Mouse (Mus musculus): Measurements from ENCODE around the gene Idh1. TPM values are rescaled to one million over a fixed set of nuclear protein-coding genes. Genes with fewer than 3 reads are reported as not detected.
"Not testable (repeated sequence)": the region's sequence is repeated elsewhere in the genome, so short reads cannot be mapped to it uniquely, and the experiment has no call there.

Gene Idh1
- 122 and 130 TPM in 2 replicates for polyA plus RNA-seq (2011; ENCODE audit: insufficient read depth, insufficient read length, low read depth, missing spikeins)

GRCm38 (mm10) chr1:65186287-65187073 lies at the start of gene Idh1, which contains the start of gene Pikfyve:
Gene Idh1, minus strand, starts transcription at chr1:65186500.
Gene Pikfyve, plus strand, starts transcription at chr1:65186683.
- H3K4me3 ChIP-seq (ENCODE audit: low read depth, low read length) = peak within 1 kb of the TSS; percentile 90
- H3K9me3 ChIP-seq (replicated peaks; ENCODE audit: control insufficient read depth, insufficient read depth, low read length, poor library complexity, severe bottlenecking) = no peaks in the 10 kb centered on the region
- H3K36me3 ChIP-seq (ENCODE audit: control insufficient read depth, insufficient read depth, low read length, poor library complexity, severe bottlenecking) = peaks cover 4% of the 10 kb centered on the region
- peak; percentile 11 for TF ChIP-seq POLR2A (IDR thresholded peaks at IDR 0.05; ENCODE audit: insufficient read depth, low read length)
- TF ChIP-seq EP300 (IDR thresholded peaks at IDR 0.05; ENCODE audit: insufficient read depth, low read depth, low read length) = peak; percentile 45; the same call in 1 of the 2 replicates
- TF ChIP-seq CTCF (IDR thresholded peaks at IDR 0.05; ENCODE audit: low read depth, low read length) = no peak
- H3K27me3 ChIP-seq (ENCODE audit: control insufficient read depth, insufficient read depth, low read length, poor library complexity, severe bottlenecking) = no peaks in the 10 kb centered on the region
- peak within 1 kb of the TSS; percentile 38 for H3K27ac ChIP-seq (ENCODE audit: insufficient read depth, low read length)
- H3K4me1 ChIP-seq (ENCODE audit: control insufficient read depth, insufficient read depth, low read length) = no peaks in the 10 kb centered on the region
- peak within 1 kb of the TSS; percentile 76 for H3K9ac ChIP-seq (ENCODE audit: low read depth, poor library complexity, severe bottlenecking)

DNA sequence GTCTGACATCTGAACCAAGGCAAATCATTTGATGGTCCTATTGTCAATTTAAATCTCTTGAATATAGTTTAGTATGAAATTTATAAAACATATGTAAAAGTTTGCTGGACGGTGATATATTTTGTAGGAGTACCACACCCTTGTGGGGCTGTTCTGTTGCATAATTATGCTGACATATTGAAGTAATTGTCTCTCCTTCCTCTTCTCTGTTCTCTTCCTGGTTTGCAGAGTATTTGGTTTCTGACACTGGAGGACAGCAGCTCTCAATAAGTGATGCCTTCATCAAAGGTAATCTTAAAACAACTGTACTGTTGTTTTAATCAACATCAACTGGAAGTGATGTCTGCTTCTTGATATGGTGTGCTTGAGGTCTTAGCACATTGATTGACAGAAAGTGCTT lies 44.3 kb upstream of the Idh1 start:
- Histone ChIP-seq H3K9ac (ENCODE audit: low read depth, poor library complexity, severe bottlenecking) (no peak overlapping the region), H3K36me3 (ENCODE audit: control insufficient read depth, insufficient read depth, low read length, poor library complexity, severe bottlenecking) (peaks cover 3% of the 10 kb centered on the region), H3K4me1 (ENCODE audit: control insufficient read depth, insufficient read depth, low read length) (no peaks in the 10 kb centered on the region), H3K27ac (ENCODE audit: insufficient read depth, low read length) (no peak overlapping the region), H3K9me3 (replicated peaks; ENCODE audit: control insufficient read depth, insufficient read depth, low read length, poor library complexity, severe bottlenecking) (no peaks in the 10 kb centered on the region), H3K4me3 (ENCODE audit: low read depth, low read length) (no peak overlapping the region), H3K27me3 (ENCODE audit: control insufficient read depth, insufficient read depth, low read length, poor library complexity, severe bottlenecking) (no peaks in the 10 kb centered on the region)
- no peak for TF ChIP-seq EP300 (IDR thresholded peaks at IDR 0.05; ENCODE audit: insufficient read depth, low read depth, low read length)
- no peak for TF ChIP-seq CTCF (IDR thresholded peaks at IDR 0.05; ENCODE audit: low read depth, low read length)
- no peak for TF ChIP-seq POLR2A (IDR thresholded peaks at IDR 0.05; ENCODE audit: insufficient read depth, low read length)

DNA sequence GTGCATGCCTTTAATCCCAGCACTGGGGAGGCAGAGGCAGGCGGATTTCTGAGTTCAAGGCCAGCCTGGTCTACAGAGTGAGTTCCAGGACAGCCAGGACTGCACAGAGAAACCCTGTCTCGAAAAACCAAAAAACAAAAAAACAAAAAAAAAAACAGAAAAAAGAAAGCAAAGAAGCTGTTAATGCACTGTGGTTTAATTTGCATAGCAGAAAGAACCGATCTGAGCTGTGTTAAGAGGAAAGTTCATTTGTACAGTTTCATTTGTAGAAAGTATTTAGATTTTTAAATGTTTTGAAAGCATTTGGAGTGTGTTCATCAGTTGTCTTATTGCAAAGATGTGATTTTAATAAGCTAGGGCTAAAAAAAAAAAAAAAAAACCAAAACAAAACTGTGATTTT lies 43.5 kb upstream of the Idh1 start:
- not testable (repeated sequence) for H3K9me3 ChIP-seq (replicated peaks; ENCODE audit: control insufficient read depth, insufficient read depth, low read length, poor library complexity, severe bottlenecking); H3K4me1 ChIP-seq (ENCODE audit: control insufficient read depth, insufficient read depth, low read length); H3K27ac ChIP-seq (ENCODE audit: insufficient read depth, low read length); H3K9ac ChIP-seq (ENCODE audit: low read depth, poor library complexity, severe bottlenecking); H3K27me3 ChIP-seq (ENCODE audit: control insufficient read depth, insufficient read depth, low read length, poor library complexity, severe bottlenecking); H3K36me3 ChIP-seq (ENCODE audit: control insufficient read depth, insufficient read depth, low read length, poor library complexity, severe bottlenecking); H3K4me3 ChIP-seq (ENCODE audit: low read depth, low read length)

DNA sequence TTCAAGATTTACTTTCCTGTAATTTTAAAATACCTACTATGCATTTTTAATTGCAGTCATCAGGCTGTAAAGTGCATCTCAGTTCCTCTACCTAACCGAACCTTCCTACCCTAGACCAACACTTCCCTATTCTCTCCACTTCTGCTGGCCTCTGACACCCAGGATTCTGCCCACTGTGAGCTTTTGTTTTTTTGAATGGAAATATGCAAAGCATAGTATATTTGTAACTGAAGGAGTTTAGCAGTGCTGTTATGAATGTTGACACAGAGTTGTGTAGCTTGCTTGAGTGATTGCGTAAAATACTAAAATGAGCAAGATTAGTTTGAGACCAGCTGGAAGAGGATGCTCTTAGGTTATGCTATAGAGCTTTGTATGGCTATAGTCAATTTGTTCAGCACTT lies 41.4 kb upstream of the Idh1 start:
- Histone ChIP-seq H3K4me3 (ENCODE audit: low read depth, low read length) (no peak overlapping the region), H3K27me3 (ENCODE audit: control insufficient read depth, insufficient read depth, low read length, poor library complexity, severe bottlenecking) (no peaks in the 10 kb centered on the region), H3K27ac (ENCODE audit: insufficient read depth, low read length) (no peak overlapping the region), H3K9me3 (replicated peaks; ENCODE audit: control insufficient read depth, insufficient read depth, low read length, poor library complexity, severe bottlenecking) (no peaks in the 10 kb centered on the region), H3K36me3 (ENCODE audit: control insufficient read depth, insufficient read depth, low read length, poor library complexity, severe bottlenecking) (peaks cover 8% of the 10 kb centered on the region; the same call in 1 of the 2 replicates), H3K9ac (ENCODE audit: low read depth, poor library complexity, severe bottlenecking) (no peak overlapping the region), H3K4me1 (ENCODE audit: control insufficient read depth, insufficient read depth, low read length) (no peaks in the 10 kb centered on the region)
- TF ChIP-seq POLR2A (IDR thresholded peaks at IDR 0.05; ENCODE audit: insufficient read depth, low read length) (no peak), CTCF (IDR thresholded peaks at IDR 0.05; ENCODE audit: low read depth, low read length) (no peak), EP300 (IDR thresholded peaks at IDR 0.05; ENCODE audit: insufficient read depth, low read depth, low read length) (no peak)

DNA sequence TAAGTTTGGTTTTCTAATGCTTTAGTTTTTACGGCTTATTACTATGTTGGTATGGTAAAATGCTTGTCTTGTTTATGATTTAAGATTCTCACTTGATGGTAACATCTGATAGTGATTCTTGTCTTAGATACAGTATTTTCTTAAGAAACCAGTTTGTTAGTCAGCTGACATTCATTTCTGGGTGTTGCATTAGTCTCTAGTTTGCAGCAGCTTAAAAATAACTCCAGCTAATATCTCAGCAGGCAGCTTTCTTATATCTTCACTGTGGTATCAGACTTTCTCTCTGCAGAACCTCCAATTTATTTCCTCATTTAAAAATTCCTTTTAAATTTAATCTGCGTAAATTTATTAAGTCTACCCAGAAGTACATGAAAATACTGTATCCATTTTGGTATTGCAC lies 37.4 kb upstream of the Idh1 start:
- Histone ChIP-seq H3K4me1 (ENCODE audit: control insufficient read depth, insufficient read depth, low read length) (no peaks in the 10 kb centered on the region), H3K9me3 (replicated peaks; ENCODE audit: control insufficient read depth, insufficient read depth, low read length, poor library complexity, severe bottlenecking) (no peaks in the 10 kb centered on the region), H3K9ac (ENCODE audit: low read depth, poor library complexity, severe bottlenecking) (no peak overlapping the region), H3K36me3 (ENCODE audit: control insufficient read depth, insufficient read depth, low read length, poor library complexity, severe bottlenecking) (peaks cover 25% of the 10 kb centered on the region), H3K27ac (ENCODE audit: insufficient read depth, low read length) (no peak overlapping the region), H3K4me3 (ENCODE audit: low read depth, low read length) (no peak overlapping the region), H3K27me3 (ENCODE audit: control insufficient read depth, insufficient read depth, low read length, poor library complexity, severe bottlenecking) (no peaks in the 10 kb centered on the region)
- no peak for TF ChIP-seq EP300 (IDR thresholded peaks at IDR 0.05; ENCODE audit: insufficient read depth, low read depth, low read length)
- no peak for TF ChIP-seq CTCF (IDR thresholded peaks at IDR 0.05; ENCODE audit: low read depth, low read length)
- no peak for TF ChIP-seq POLR2A (IDR thresholded peaks at IDR 0.05; ENCODE audit: insufficient read depth, low read length)

- Histone ChIP-seq H3K9me3 (replicated peaks; ENCODE audit: control insufficient read depth, insufficient read depth, low read length, poor library complexity, severe bottlenecking) (no peaks in the 10 kb centered on the region), H3K36me3 (ENCODE audit: control insufficient read depth, insufficient read depth, low read length, poor library complexity, severe bottlenecking) (peaks cover 19% of the 10 kb centered on the region), H3K4me3 (ENCODE audit: low read depth, low read length) (no peak overlapping the region)
Measured at GRCm38 (mm10) chr1:65217972-65218371, 31.7 kb upstream of the Idh1 start.

More at GRCm38 (mm10) chr1:65217972-65218371, 31.7 kb upstream of the Idh1 start:
- Histone ChIP-seq H3K9ac (ENCODE audit: low read depth, poor library complexity, severe bottlenecking) (no peak overlapping the region), H3K4me1 (ENCODE audit: control insufficient read depth, insufficient read depth, low read length) (no peaks in the 10 kb centered on the region), H3K27ac (ENCODE audit: insufficient read depth, low read length) (no peak overlapping the region), H3K27me3 (ENCODE audit: control insufficient read depth, insufficient read depth, low read length, poor library complexity, severe bottlenecking) (no peaks in the 10 kb centered on the region)
- TF ChIP-seq CTCF (IDR thresholded peaks at IDR 0.05; ENCODE audit: low read depth, low read length) (no peak), POLR2A (IDR thresholded peaks at IDR 0.05; ENCODE audit: insufficient read depth, low read length) (no peak), EP300 (IDR thresholded peaks at IDR 0.05; ENCODE audit: insufficient read depth, low read depth, low read length) (no peak)

Measured in ES-Bruce4 (cell line).